Mouse (Mus musculus): ENCODE measurements around the gene Foxo6. TPM values are rescaled to one million over a fixed set of nuclear protein-coding genes. Genes with fewer than 3 reads are reported as not detected.

The Foxo6 gene
- polyA plus RNA-seq, 1 experiment from 2014 or later, result 1.0 TPM

- Histone ChIP-seq H3K27ac (replicated peaks) (no peak overlapping the region), H3K4me1 (replicated peaks) (no peaks in the 10 kb centered on the region), H3K36me3 (no peaks in the 10 kb centered on the region), H3K9me3 (no peaks in the 10 kb centered on the region), H3K9ac (no peak overlapping the region), H3K27me3 (no peaks in the 10 kb centered on the region), H3K4me3 (no peak overlapping the region), H3K4me2 (no peak overlapping the region)
- 24% methylated on average over 3 of the region's 3 CpGs for WGBS
- no peak for ATAC-seq (ENCODE audit: low read depth)
Observed at GRCm38 (mm10) chr4:120314571-120314970, 27.4 kb upstream of the Foxo6 start.

GRCm38 (mm10) chr4:120313309-120313708, 26.2 kb upstream of the Foxo6 start:
- Histone ChIP-seq H3K27me3 (no peaks in the 10 kb centered on the region), H3K4me2 (no peak overlapping the region), H3K4me3 (no peak overlapping the region), H3K36me3 (no peaks in the 10 kb centered on the region), H3K4me1 (replicated peaks) (no peaks in the 10 kb centered on the region), H3K9ac (no peak overlapping the region), H3K9me3 (no peaks in the 10 kb centered on the region), H3K27ac (replicated peaks) (no peak overlapping the region)
- WGBS, result 76% methylated on average over 5 of the region's 5 CpGs
- ATAC-seq (ENCODE audit: low read depth), result no peak

- Histone ChIP-seq H3K9ac (no peak overlapping the region), H3K9me3 (no peaks in the 10 kb centered on the region), H3K4me3 (no peak overlapping the region), H3K27ac (replicated peaks) (no peak overlapping the region), H3K27me3 (no peaks in the 10 kb centered on the region), H3K36me3 (no peaks in the 10 kb centered on the region), H3K4me1 (replicated peaks) (peaks cover 3% of the 10 kb centered on the region), H3K4me2 (no peak overlapping the region)
- 22% methylated on average over 9 of the region's 9 CpGs for WGBS
- ATAC-seq (ENCODE audit: low read depth), result peak; percentile 32; the same call in 1 of the 2 replicates
Observed at GRCm38 (mm10) chr4:120304580-120304979, 17.4 kb upstream of the Foxo6 start.

- WGBS, result 62% methylated on average over 7 of the region's 7 CpGs
- H3K27me3 ChIP-seq, result no peaks in the 10 kb centered on the region
- no peak overlapping the region for H3K27ac ChIP-seq (replicated peaks)
- no peaks in the 10 kb centered on the region for H3K36me3 ChIP-seq
- H3K4me3 ChIP-seq, result no peak overlapping the region
- no peaks in the 10 kb centered on the region for H3K4me1 ChIP-seq (replicated peaks)
- H3K4me2 ChIP-seq, result no peak overlapping the region
- no peak overlapping the region for H3K9ac ChIP-seq
- ATAC-seq (ENCODE audit: low read depth), result no peak
- H3K9me3 ChIP-seq, result no peaks in the 10 kb centered on the region
Observed at GRCm38 (mm10) chr4:120299287-120299686, 12.1 kb upstream of the Foxo6 start.

GRCm38 (mm10) chr4:120291106-120291822, 4.1 kb upstream of the Foxo6 start:
- Histone ChIP-seq H3K4me3 (no peak overlapping the region), H3K27ac (replicated peaks) (no peak overlapping the region), H3K9ac (no peak overlapping the region), H3K36me3 (no peaks in the 10 kb centered on the region), H3K27me3 (peaks cover 5% of the 10 kb centered on the region; the same call in 1 of the 2 replicates), H3K4me1 (replicated peaks) (peaks cover 20% of the 10 kb centered on the region), H3K9me3 (no peaks in the 10 kb centered on the region), H3K4me2 (no peak overlapping the region)
- no peak for ATAC-seq (ENCODE audit: low read depth)
- 85% methylated on average over 11 of the region's 11 CpGs for WGBS

- Histone ChIP-seq H3K9ac (no peak overlapping the region), H3K4me2 (no peak overlapping the region), H3K4me1 (replicated peaks) (peaks cover 27% of the 10 kb centered on the region), H3K4me3 (no peak overlapping the region), H3K36me3 (no peaks in the 10 kb centered on the region), H3K27me3 (peaks cover 11% of the 10 kb centered on the region), H3K27ac (replicated peaks) (no peak overlapping the region), H3K9me3 (no peaks in the 10 kb centered on the region)
- WGBS, result 55% methylated on average over 5 of the region's 5 CpGs
- no peak for ATAC-seq (ENCODE audit: low read depth)
Observed at GRCm38 (mm10) chr4:120290486-120290885, 3.3 kb upstream of the Foxo6 start.

GRCm38 (mm10) chr4:120289181-120289965, 2.2 kb upstream of the Foxo6 start:
- WGBS, result 42% methylated on average over 3 of the region's 3 CpGs
- H3K36me3 ChIP-seq, result no peaks in the 10 kb centered on the region
- H3K9me3 ChIP-seq, result no peaks in the 10 kb centered on the region
- peak overlapping the region; percentile 49 for H3K27ac ChIP-seq (replicated peaks)
- no peak overlapping the region for H3K4me2 ChIP-seq
- H3K9ac ChIP-seq, result no peak overlapping the region
- peaks cover 39% of the 10 kb centered on the region for H3K4me1 ChIP-seq (replicated peaks)
- H3K4me3 ChIP-seq, result no peak overlapping the region
- H3K27me3 ChIP-seq, result peaks cover 22% of the 10 kb centered on the region
- ATAC-seq (ENCODE audit: low read depth), result no peak

GRCm38 (mm10) chr4:120286761-120287241, 348 bp downstream of the Foxo6 start:
- H3K36me3 ChIP-seq, result no peaks in the 10 kb centered on the region
- peak overlapping the region; percentile 97 for H3K4me2 ChIP-seq
- H3K9me3 ChIP-seq, result no peaks in the 10 kb centered on the region
- no peak; the same call in 1 of the 2 replicates for ATAC-seq (ENCODE audit: low read depth)
- H3K9ac ChIP-seq, result peak overlapping the region; percentile 89
- H3K4me3 ChIP-seq, result peak overlapping the region; percentile 79
- peaks cover 39% of the 10 kb centered on the region for H3K27me3 ChIP-seq
- H3K4me1 ChIP-seq (replicated peaks), result peaks cover 64% of the 10 kb centered on the region
- WGBS, result 0% methylated on average over 53 of the region's 53 CpGs
- H3K27ac ChIP-seq (replicated peaks), result peak overlapping the region; percentile 85

- H3K4me2 ChIP-seq, result peak overlapping the region; percentile 97
- no peak overlapping the region for H3K27ac ChIP-seq (replicated peaks)
- H3K4me3 ChIP-seq, result peak overlapping the region; percentile 79
- no peaks in the 10 kb centered on the region for H3K36me3 ChIP-seq
- ATAC-seq (ENCODE audit: low read depth), result no peak
- H3K9me3 ChIP-seq, result no peaks in the 10 kb centered on the region
- 84% methylated on average over 1 of the region's 1 CpGs for WGBS
- H3K27me3 ChIP-seq, result peaks cover 47% of the 10 kb centered on the region
- peaks cover 75% of the 10 kb centered on the region for H3K4me1 ChIP-seq (replicated peaks)
- H3K9ac ChIP-seq, result peak overlapping the region; percentile 89
Observed at GRCm38 (mm10) chr4:120285730-120286129, 1.4 kb downstream of the Foxo6 start.

GRCm38 (mm10) chr4:120285223-120285622, 1.9 kb downstream of the Foxo6 start:
- ATAC-seq (ENCODE audit: low read depth), result no peak
- H3K9me3 ChIP-seq, result no peaks in the 10 kb centered on the region
- H3K4me1 ChIP-seq (replicated peaks), result peaks cover 80% of the 10 kb centered on the region
- H3K27me3 ChIP-seq, result peaks cover 51% of the 10 kb centered on the region
- peak overlapping the region; percentile 79 for H3K4me3 ChIP-seq
- no peaks in the 10 kb centered on the region for H3K36me3 ChIP-seq
- H3K27ac ChIP-seq (replicated peaks), result no peak overlapping the region
- H3K4me2 ChIP-seq, result peak overlapping the region; percentile 97
- H3K9ac ChIP-seq, result peak overlapping the region; percentile 89
- 63% methylated on average over 3 of the region's 3 CpGs for WGBS

GRCm38 (mm10) chr4:120284187-120284586, 3.0 kb downstream of the Foxo6 start:
- no peak overlapping the region for H3K27ac ChIP-seq (replicated peaks)
- peak overlapping the region; percentile 97 for H3K4me2 ChIP-seq
- 65% methylated on average over 1 of the region's 1 CpGs for WGBS
- H3K9me3 ChIP-seq, result no peaks in the 10 kb centered on the region
- peak overlapping the region; percentile 79 for H3K4me3 ChIP-seq
- H3K36me3 ChIP-seq, result no peaks in the 10 kb centered on the region
- H3K4me1 ChIP-seq (replicated peaks), result peaks cover 83% of the 10 kb centered on the region
- peaks cover 59% of the 10 kb centered on the region for H3K27me3 ChIP-seq
- no peak for ATAC-seq (ENCODE audit: low read depth)
- 0 out of 2 replicates have a peak overlapping the region, but pooled peaks have one; percentile 67 for H3K9ac ChIP-seq

GRCm38 (mm10) chr4:120283141-120283540, 4.0 kb downstream of the Foxo6 start:
- Histone ChIP-seq H3K36me3 (no peaks in the 10 kb centered on the region), H3K4me2 (peak overlapping the region; percentile 97), H3K27ac (replicated peaks) (peak overlapping the region; percentile 83), H3K9me3 (no peaks in the 10 kb centered on the region), H3K27me3 (peaks cover 66% of the 10 kb centered on the region), H3K9ac (peak overlapping the region; percentile 67), H3K4me1 (replicated peaks) (peaks cover 85% of the 10 kb centered on the region), H3K4me3 (peak overlapping the region; percentile 79)
- ATAC-seq (ENCODE audit: low read depth), result peak; percentile 45
- 5% methylated on average over 5 of the region's 6 CpGs for WGBS

Data from neural tube, embryonic 13.5 days (tissue).